Mouse (Mus musculus): ENCODE data around the gene Cd8b1.

Cd8b1 gene

GRCm38 (mm10) chr6:71361156-71361670 lies 38.6 kb downstream of the Cd8b1 start:
- DNase-seq (ENCODE audit: low read depth, low spot score): no peak
- Histone ChIP-seq H3K36me3 (ENCODE audit: control insufficient read depth, insufficient read depth, low read length, poor library complexity, severe bottlenecking) (no peaks in the 10 kb centered on the region), H3K27me3 (ENCODE audit: control insufficient read depth, insufficient read depth, low read length, poor library complexity, severe bottlenecking) (no peaks in the 10 kb centered on the region; the same call in 1 of the 2 replicates)

- no peak for DNase-seq (ENCODE audit: low read depth, low spot score)
- H3K36me3 ChIP-seq (ENCODE audit: control insufficient read depth, insufficient read depth, low read length, poor library complexity, severe bottlenecking): no peaks in the 10 kb centered on the region
- H3K27me3 ChIP-seq (ENCODE audit: control insufficient read depth, insufficient read depth, low read length, poor library complexity, severe bottlenecking): no peaks in the 10 kb centered on the region; the same call in 1 of the 2 replicates
These were observed 41.4 kb downstream of the Cd8b1 start for GRCm38 (mm10) chr6:71363995-71364394.

GRCm38 (mm10) chr6:71369416-71369815 lies 46.8 kb downstream of the Cd8b1 start:
- Histone ChIP-seq H3K27me3 (ENCODE audit: control insufficient read depth, insufficient read depth, low read length, poor library complexity, severe bottlenecking) (no peaks in the 10 kb centered on the region), H3K36me3 (ENCODE audit: control insufficient read depth, insufficient read depth, low read length, poor library complexity, severe bottlenecking) (no peaks in the 10 kb centered on the region)
- no peak for DNase-seq (ENCODE audit: low read depth, low spot score)

- DNase-seq (ENCODE audit: low read depth, low spot score): no peak
- no peaks in the 10 kb centered on the region for H3K27me3 ChIP-seq (ENCODE audit: control insufficient read depth, insufficient read depth, low read length, poor library complexity, severe bottlenecking)
- no peaks in the 10 kb centered on the region for H3K36me3 ChIP-seq (ENCODE audit: control insufficient read depth, insufficient read depth, low read length, poor library complexity, severe bottlenecking)
These were observed 48.6 kb downstream of the Cd8b1 start for GRCm38 (mm10) chr6:71371085-71371605.

GRCm38 (mm10) chr6:71372041-71372720 lies 49.6 kb downstream of the Cd8b1 start:
- Histone ChIP-seq H3K36me3 (ENCODE audit: control insufficient read depth, insufficient read depth, low read length, poor library complexity, severe bottlenecking) (no peaks in the 10 kb centered on the region), H3K27me3 (ENCODE audit: control insufficient read depth, insufficient read depth, low read length, poor library complexity, severe bottlenecking) (no peaks in the 10 kb centered on the region)
- DNase-seq (ENCODE audit: low read depth, low spot score): no peak

- no peak for DNase-seq (ENCODE audit: low read depth, low spot score)
- Histone ChIP-seq H3K27me3 (ENCODE audit: control insufficient read depth, insufficient read depth, low read length, poor library complexity, severe bottlenecking) (no peaks in the 10 kb centered on the region), H3K36me3 (ENCODE audit: control insufficient read depth, insufficient read depth, low read length, poor library complexity, severe bottlenecking) (no peaks in the 10 kb centered on the region)
These were observed 50.7 kb downstream of the Cd8b1 start, which contains the start of gene Cd8a for GRCm38 (mm10) chr6:71373249-71373775. TSS of gene Cd8a (plus strand) at chr6:71373427.

- DNase-seq (ENCODE audit: low read depth, low spot score): no peak
- H3K27me3 ChIP-seq (ENCODE audit: control insufficient read depth, insufficient read depth, low read length, poor library complexity, severe bottlenecking): no peaks in the 10 kb centered on the region
- H3K36me3 ChIP-seq (ENCODE audit: control insufficient read depth, insufficient read depth, low read length, poor library complexity, severe bottlenecking): no peaks in the 10 kb centered on the region
These were observed 51.8 kb downstream of the Cd8b1 start for GRCm38 (mm10) chr6:71374311-71374829.

- DNase-seq (ENCODE audit: low read depth, low spot score): no peak
- no peaks in the 10 kb centered on the region for H3K27me3 ChIP-seq (ENCODE audit: control insufficient read depth, insufficient read depth, low read length, poor library complexity, severe bottlenecking)
- no peaks in the 10 kb centered on the region for H3K36me3 ChIP-seq (ENCODE audit: control insufficient read depth, insufficient read depth, low read length, poor library complexity, severe bottlenecking)
These were observed 52.3 kb downstream of the Cd8b1 start for GRCm38 (mm10) chr6:71374921-71375320.

- Histone ChIP-seq H3K27me3 (ENCODE audit: control insufficient read depth, insufficient read depth, low read length, poor library complexity, severe bottlenecking) (no peaks in the 10 kb centered on the region), H3K36me3 (ENCODE audit: control insufficient read depth, insufficient read depth, low read length, poor library complexity, severe bottlenecking) (no peaks in the 10 kb centered on the region)
- no peak for DNase-seq (ENCODE audit: low read depth, low spot score)
These were observed 54.1 kb downstream of the Cd8b1 start for GRCm38 (mm10) chr6:71376711-71377110.

- Histone ChIP-seq H3K27me3 (ENCODE audit: control insufficient read depth, insufficient read depth, low read length, poor library complexity, severe bottlenecking) (no peaks in the 10 kb centered on the region), H3K36me3 (ENCODE audit: control insufficient read depth, insufficient read depth, low read length, poor library complexity, severe bottlenecking) (no peaks in the 10 kb centered on the region)
- no peak for DNase-seq (ENCODE audit: low read depth, low spot score)
These were observed 59.1 kb downstream of the Cd8b1 start for GRCm38 (mm10) chr6:71381654-71382053.

Data from splenic B cell, adult 2 months (primary cell).